Mouse (Mus musculus): ENCODE measurements around the gene Gm9376. TPM values are rescaled to one million over a fixed set of nuclear protein-coding genes. Genes with fewer than 3 reads are reported as not detected.

The Gm9376 gene
- total RNA-seq, 2 experiments from 2014 or later, result not detected

DNA sequence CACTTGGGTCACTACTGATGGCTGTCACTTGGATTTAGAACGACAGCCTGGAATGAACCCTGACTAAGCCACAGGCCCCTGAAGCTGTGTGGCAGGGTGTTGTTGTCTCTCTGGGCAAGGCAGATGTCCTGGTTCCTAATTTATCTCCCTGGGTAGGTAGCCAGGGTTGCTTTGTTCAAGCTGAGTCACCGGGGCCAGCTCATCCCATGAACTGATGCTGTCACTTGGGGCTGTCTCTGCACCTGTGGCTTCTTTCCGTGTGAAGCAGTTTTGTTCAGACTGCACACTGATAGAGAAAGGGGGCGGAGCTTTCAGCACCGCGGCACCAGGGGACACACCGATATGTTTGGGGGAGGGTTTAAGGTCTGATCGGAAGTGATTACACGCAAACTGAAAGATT lies 37.8 kb downstream of the Gm9376 start:
- H3K27ac ChIP-seq, result no peak overlapping the region
- no peak for DNase-seq
- TF ChIP-seq CTCF (IDR thresholded peaks at IDR 0.05), result no peak
- intact Hi-C loops (cut with DNase I), result no loop called here
- H3K4me3 ChIP-seq, result no peak overlapping the region

DNA sequence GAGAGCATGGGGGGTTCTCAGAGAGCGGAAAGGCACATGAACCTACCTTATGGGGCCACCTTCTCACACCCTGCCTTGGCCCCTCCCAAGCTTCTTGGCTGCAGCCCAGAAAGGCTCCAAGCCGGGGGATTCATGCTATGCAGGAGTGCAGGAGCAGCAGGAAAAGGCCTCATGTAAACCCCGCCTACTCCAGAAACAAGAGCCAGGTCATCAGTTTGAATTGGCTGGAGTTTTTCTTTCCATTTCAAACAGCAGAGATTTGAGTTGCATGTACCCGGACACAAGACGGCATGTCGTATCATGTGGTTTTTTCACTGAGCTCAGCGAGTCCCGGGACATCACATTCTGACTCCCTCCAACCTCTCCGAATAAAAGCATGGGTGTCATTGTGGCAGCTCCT lies 39.2 kb downstream of the Gm9376 start:
- intact Hi-C loops (cut with DNase I), result no loop called here
- TF ChIP-seq CTCF (IDR thresholded peaks at IDR 0.05), result no peak
- no peak for DNase-seq
- Histone ChIP-seq H3K4me3 (no peak overlapping the region), H3K27ac (no peak overlapping the region)

DNA sequence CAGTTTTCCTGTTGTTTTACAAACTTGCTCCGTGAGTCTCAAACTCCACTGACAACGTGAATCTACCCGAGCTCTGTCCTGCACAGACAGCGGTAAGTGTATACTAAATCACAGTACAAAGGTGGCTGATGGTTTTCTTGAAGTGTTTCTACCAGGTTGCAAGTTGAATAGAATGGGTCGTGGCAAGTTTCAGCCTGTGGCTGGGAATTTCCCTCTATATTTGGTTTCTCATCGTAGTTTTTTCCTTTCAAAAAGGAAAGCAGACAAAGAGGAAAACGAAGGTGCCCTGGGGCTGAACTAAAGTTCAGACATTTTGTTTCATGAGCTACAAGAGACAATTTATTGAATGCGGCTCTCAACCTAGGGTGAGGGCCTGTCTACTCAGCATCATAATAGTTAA lies 40.3 kb downstream of the Gm9376 start:
- intact Hi-C loops (cut with DNase I), result no loop called here
- DNase-seq, result no peak
- TF ChIP-seq CTCF (IDR thresholded peaks at IDR 0.05), result no peak
- H3K27ac ChIP-seq, result no peak overlapping the region
- H3K4me3 ChIP-seq, result no peak overlapping the region

DNA sequence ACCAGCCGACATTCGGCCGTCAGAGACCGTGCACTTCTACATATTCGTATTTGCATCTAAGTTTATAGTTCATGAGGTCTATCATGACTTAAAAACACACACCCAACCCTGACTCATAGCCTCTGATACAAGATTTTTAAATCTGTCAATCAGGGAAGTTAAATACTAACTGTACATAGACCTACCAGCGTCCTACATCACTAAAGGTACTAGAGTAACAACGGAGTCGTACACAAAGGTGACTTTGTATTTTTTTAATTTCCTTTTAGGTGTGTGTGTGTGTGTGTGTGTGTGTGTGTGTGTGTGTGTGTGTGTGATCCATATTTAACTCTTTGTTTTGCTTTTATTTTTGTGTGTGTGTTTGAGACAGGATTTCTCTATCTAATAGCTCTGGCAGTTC lies 44.9 kb downstream of the Gm9376 start:
- DNase-seq, result no peak
- Histone ChIP-seq H3K27ac (no peak overlapping the region), H3K4me3 (no peak overlapping the region)
- intact Hi-C loops (cut with DNase I), result no loop called here
- TF ChIP-seq CTCF (IDR thresholded peaks at IDR 0.05), result no peak

DNA sequence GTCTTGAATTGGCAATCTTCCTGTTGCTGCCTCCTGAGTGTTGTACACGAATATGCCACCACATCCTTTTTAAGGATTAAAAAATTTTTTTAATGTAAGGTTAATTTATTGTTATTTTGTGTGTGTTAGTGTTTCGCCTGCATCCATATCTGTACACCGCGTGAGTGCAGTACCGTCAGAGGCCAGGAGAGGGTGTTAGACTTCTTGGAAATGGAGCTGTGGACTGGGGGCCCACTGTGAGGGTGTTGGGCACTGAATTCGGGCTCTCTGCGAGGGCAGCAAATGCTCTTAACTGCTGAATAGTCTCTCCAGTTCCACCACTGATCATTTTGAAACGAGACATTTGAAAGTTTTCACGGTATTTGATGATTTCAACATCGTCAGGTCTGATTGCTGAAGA lies 45.9 kb downstream of the Gm9376 start:
- no peak overlapping the region for H3K4me3 ChIP-seq
- TF ChIP-seq CTCF (IDR thresholded peaks at IDR 0.05), result peak; percentile 10; the same call in 1 of the 2 replicates
- no peak overlapping the region for H3K27ac ChIP-seq
- DNase-seq, result no peak
- intact Hi-C loops (cut with DNase I), result no loop called here

DNA sequence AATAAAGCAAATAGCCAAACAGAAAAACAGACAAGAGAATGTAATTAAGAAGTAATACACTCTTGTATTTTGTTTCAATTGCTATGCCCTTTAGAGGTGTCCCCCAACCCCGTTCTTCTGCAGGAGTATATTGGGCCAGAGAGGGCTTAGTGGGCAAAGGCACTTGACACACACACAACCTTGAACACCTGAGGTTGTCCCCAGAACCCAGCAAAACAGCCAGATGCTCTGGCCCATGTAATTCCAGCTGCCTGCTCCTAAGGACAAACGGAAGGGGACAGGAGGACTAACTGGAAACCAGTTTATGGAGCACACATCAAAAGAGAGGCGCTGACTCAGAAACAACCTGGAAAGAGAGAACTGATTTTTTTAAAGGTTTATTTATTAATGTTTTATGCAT lies 47.2 kb downstream of the Gm9376 start:
- TF ChIP-seq CTCF (IDR thresholded peaks at IDR 0.05), result no peak
- no peak for DNase-seq
- no peak overlapping the region for H3K27ac ChIP-seq
- H3K4me3 ChIP-seq, result no peak overlapping the region
- intact Hi-C loops (cut with DNase I), result no loop called here

DNA sequence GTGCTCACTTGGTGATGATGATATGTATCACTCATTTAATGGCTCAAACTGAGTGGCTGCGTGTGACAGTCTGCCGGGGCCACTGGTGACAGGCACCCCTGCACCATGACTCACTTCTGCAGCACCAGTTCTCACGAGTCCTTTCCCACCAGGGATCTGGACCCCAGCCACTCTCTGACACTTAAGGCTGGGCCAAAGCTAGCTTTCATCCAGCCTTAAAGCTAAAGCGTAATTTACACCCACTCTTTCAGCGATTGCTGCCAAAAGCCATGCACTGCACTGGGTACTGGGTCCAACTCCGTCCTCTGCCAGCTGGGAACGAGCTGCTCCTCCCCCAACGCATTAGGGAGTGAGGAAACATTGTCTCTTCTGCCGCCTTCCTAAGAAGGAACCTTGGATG lies 50.5 kb downstream of the Gm9376 start:
- Histone ChIP-seq H3K4me3 (no peak overlapping the region), H3K27ac (no peak overlapping the region)
- no peak for DNase-seq
- no peak for TF ChIP-seq CTCF (IDR thresholded peaks at IDR 0.05)
- intact Hi-C loops (cut with DNase I), result no loop called here

Small RNA genes lying within 50 kb of the gene (microRNA-seq; reads per million reads assigned to microRNA genes)
- not detected for gene Mir6241

Other genes with a start within 250 kb of the Gm9376 start
- under 1 TPM; 0.56 to 0.59 TPM for gene Dct, start 214.7 kb upstream of the Gm9376 start, total RNA-seq (2021)
- 1 to 10 TPM; 5.0 to 7.9 TPM for gene Tgds, start 134.2 kb upstream of the Gm9376 start, total RNA-seq (2021)
- 10 to 100 TPM; 29.3 to 32.8 TPM for gene Gpr180, start 129.8 kb upstream of the Gm9376 start, total RNA-seq (2021)
- not detected for gene Sox21, start 29.9 kb upstream of the Gm9376 start, total RNA-seq (2021)